Mouse (Mus musculus) liver, postnatal 0 days (tissue): ENCODE data around the gene Olfr816.
"Not testable (repeated sequence)": the region's sequence is repeated elsewhere in the genome, so short reads cannot be mapped to it uniquely, and the experiment has no call there.

Experiments used
- CTCF ChIP-seq: sonication (generic); IDR thresholded peaks from 2 replicates; pipeline ENCODE4 v1.5.1; 2016; ENCODE audit warnings: antibody characterized with exemption, low read depth
- EP300 ChIP-seq: IDR thresholded peaks from 2 replicates; pipeline ENCODE4 v1.6.1; 2016; ENCODE audit warnings: antibody characterized with exemption, low read depth, mild to moderate bottlenecking

DNA sequence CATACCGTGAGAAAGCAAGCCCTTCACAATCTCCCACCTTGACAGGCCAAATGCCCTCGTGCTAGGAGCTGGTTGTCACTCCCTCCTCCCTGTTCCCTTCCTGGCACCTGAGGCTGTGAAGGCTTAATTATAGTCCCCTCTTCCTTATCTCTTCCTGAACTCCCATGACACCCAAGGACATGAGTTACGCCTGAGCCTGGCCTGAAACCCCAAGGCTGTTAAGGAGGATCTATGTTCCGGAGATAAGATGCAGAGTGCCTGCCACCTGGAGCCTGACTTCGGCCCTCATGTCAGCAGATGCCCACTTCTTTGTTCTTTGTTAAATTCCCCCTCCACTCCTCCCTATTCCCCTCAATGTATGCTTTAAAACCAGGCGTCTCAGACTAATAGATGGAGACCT is 29.9 kb downstream of the Olfr816 start:
- not testable (repeated sequence) for TF ChIP-seq CTCF, EP300
